Mouse (Mus musculus): ENCODE data around the gene Tead1. TPM values are rescaled to one million over a fixed set of nuclear protein-coding genes. Genes with fewer than 3 reads are reported as not detected.

Gene Tead1
- polyA plus RNA-seq, 1 experiment = 7.2 TPM

DNA sequence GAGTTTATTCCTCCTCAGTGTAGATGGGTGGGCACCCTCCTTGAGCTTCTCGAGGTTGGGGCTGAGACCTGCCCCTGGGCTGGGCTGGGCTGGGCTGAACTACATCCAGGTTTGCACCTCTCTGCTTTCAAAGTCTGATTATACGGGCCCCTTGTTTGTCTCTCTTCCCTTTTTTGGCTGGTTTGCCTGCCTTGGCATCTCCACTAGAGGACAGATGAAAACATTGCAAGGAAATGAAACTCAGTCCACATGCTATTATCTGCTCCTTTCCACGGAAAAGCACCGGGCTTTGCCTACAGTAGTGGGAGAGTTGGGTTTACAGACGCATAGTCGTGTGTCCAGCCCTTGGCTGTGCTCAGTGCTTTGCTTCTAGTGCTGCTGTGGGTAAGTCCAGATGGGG lies 60.1 kb downstream of the Tead1 start:
- WGBS = 26% methylated on average over 6 of the region's 6 CpGs
- H3K27ac ChIP-seq (ENCODE audit: insufficient read depth, low read length) = no peak overlapping the region; the same call in 1 of the 2 replicates
- DNase-seq = peak in 1 of 2 experiments; percentile 45
- TF ChIP-seq POLR2A (IDR thresholded peaks at IDR 0.05; ENCODE audit: borderline replicate concordance, insufficient read depth, low read length) (no peak), CTCF (IDR thresholded peaks at IDR 0.05; ENCODE audit: borderline replicate concordance, insufficient read depth, low read depth, low read length) (no peak)
- no peak overlapping the region for H3K4me3 ChIP-seq (replicated peaks; ENCODE audit: insufficient read depth, low read depth, low read length)
- no peaks in the 10 kb centered on the region for H3K27me3 ChIP-seq (ENCODE audit: control insufficient read depth, insufficient read depth, low read length)
- H3K4me1 ChIP-seq (ENCODE audit: control insufficient read depth, insufficient read depth, low read length) = peaks cover 16% of the 10 kb centered on the region

DNA sequence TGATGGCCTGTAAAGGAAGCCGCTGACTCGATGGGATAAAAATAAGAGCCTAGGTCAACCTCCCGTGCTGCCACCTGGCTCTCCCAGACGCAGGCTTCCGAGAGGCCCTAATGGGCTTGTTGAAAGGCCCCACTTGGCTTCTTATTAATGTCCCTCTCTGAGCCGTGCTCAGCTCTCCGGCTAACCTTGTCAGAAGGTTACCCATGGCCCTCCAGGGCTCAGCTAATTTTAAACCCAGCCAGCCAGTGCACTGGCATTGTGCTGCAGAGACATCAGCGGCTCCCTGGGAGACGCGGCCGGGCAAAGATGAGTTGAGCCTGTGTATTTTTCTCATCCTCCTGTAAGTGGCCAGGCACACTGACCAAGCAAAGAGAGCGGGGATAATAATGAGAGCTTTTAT lies 62.7 kb downstream of the Tead1 start:
- Histone ChIP-seq H3K4me3 (replicated peaks; ENCODE audit: insufficient read depth, low read depth, low read length) (no peak overlapping the region), H3K4me1 (ENCODE audit: control insufficient read depth, insufficient read depth, low read length) (peaks cover 16% of the 10 kb centered on the region), H3K27me3 (ENCODE audit: control insufficient read depth, insufficient read depth, low read length) (no peaks in the 10 kb centered on the region), H3K27ac (ENCODE audit: insufficient read depth, low read length) (no peak overlapping the region)
- DNase-seq = peak; percentile 59 to 60
- no peak for TF ChIP-seq POLR2A (IDR thresholded peaks at IDR 0.05; ENCODE audit: borderline replicate concordance, insufficient read depth, low read length)
- TF ChIP-seq CTCF (IDR thresholded peaks at IDR 0.05; ENCODE audit: borderline replicate concordance, insufficient read depth, low read depth, low read length) = no peak
- WGBS = 30% methylated on average over 12 of the region's 12 CpGs

- Histone ChIP-seq H3K4me1 (ENCODE audit: control insufficient read depth, insufficient read depth, low read length) (peaks cover 12% of the 10 kb centered on the region), H3K27me3 (ENCODE audit: control insufficient read depth, insufficient read depth, low read length) (no peaks in the 10 kb centered on the region), H3K27ac (ENCODE audit: insufficient read depth, low read length) (no peak overlapping the region), H3K4me3 (replicated peaks; ENCODE audit: insufficient read depth, low read depth, low read length) (no peak overlapping the region)
- TF ChIP-seq CTCF (IDR thresholded peaks at IDR 0.05; ENCODE audit: borderline replicate concordance, insufficient read depth, low read depth, low read length) (no peak), POLR2A (IDR thresholded peaks at IDR 0.05; ENCODE audit: borderline replicate concordance, insufficient read depth, low read length) (no peak)
- 97% methylated on average over 7 of the region's 7 CpGs for WGBS
- DNase-seq = no peak
These were observed 63.9 kb downstream of the Tead1 start for GRCm38 (mm10) chr7:112743063-112743462.

DNA sequence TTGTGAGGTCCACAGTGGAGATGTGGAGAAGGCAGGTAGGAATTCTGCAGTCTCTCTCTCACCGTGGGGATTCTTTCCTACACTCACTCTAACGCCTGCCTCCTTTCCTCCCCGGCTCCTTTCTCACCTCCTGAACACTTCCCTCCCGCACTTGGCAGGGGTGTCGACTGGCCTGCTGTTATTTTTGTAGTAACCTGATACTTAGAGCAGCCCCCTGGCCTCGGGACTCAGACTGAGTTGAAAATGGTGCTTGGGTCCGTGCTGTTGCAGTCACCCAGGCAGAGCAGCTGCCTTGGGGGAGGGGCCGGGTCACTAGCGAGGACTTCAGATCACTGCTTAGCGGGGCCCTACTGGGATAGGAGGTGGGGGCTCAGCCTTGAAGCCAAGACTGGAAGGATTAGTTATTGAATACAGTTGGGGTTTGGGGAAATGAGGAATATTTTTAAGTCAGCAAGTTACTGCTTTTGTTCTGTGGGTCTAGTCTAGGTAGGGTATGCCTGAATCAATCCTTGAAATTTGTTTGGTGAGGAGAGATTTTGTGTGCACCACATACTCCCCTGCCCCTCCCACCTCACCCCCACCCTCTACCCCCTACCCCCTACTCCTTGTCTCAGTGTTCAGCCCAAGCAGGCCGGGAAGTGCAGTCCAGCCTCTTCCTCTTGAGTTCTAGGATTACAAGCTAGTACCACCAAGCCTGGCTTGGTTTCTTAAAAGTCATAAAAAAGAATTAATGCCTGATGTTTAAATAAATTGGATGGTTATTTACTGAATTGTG lies 64.7 kb downstream of the Tead1 start:
- DNase-seq = peak in 1 of 2 experiments; percentile 15
- no peak for TF ChIP-seq CTCF (IDR thresholded peaks at IDR 0.05; ENCODE audit: borderline replicate concordance, insufficient read depth, low read depth, low read length)
- H3K27ac ChIP-seq (ENCODE audit: insufficient read depth, low read length) = no peak overlapping the region

DNA sequence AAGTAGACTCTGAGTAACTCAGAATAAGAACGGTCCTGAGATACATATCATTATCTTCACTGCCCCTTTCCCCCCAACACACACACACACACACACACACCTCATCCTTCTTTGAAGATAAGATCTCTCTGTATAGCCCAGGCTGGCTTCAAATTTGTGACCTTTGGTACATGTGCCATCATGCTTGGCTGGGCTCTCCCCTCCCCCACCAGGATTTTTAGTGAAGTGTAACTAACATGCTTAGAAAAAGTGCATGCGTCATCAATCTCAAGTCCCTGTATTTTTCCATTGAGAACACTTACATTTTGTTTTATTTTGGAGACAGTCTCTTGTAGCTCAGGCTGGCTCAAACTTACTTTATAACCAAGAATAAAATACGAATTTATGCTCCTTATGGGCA lies 68.1 kb downstream of the Tead1 start:
- Histone ChIP-seq H3K27me3 (ENCODE audit: control insufficient read depth, insufficient read depth, low read length) (no peaks in the 10 kb centered on the region), H3K4me3 (replicated peaks; ENCODE audit: insufficient read depth, low read depth, low read length) (no peak overlapping the region), H3K27ac (ENCODE audit: insufficient read depth, low read length) (no peak overlapping the region), H3K4me1 (ENCODE audit: control insufficient read depth, insufficient read depth, low read length) (0 out of 2 replicates have a peak, but pooled peaks cover under 1% of the 10 kb centered on the region)
- no peak for DNase-seq
- 84% methylated on average over 3 of the region's 3 CpGs for WGBS
- TF ChIP-seq POLR2A (IDR thresholded peaks at IDR 0.05; ENCODE audit: borderline replicate concordance, insufficient read depth, low read length) (no peak), CTCF (IDR thresholded peaks at IDR 0.05; ENCODE audit: borderline replicate concordance, insufficient read depth, low read depth, low read length) (no peak)

More for the DNA sequence above, 64.7 kb downstream of the Tead1 start:
- peaks cover 12% of the 10 kb centered on the region for H3K4me1 ChIP-seq (ENCODE audit: control insufficient read depth, insufficient read depth, low read length)
- 49% methylated on average over 11 of the region's 11 CpGs for WGBS
- no peaks in the 10 kb centered on the region for H3K27me3 ChIP-seq (ENCODE audit: control insufficient read depth, insufficient read depth, low read length)
- H3K4me3 ChIP-seq (replicated peaks; ENCODE audit: insufficient read depth, low read depth, low read length) = no peak overlapping the region

DNA sequence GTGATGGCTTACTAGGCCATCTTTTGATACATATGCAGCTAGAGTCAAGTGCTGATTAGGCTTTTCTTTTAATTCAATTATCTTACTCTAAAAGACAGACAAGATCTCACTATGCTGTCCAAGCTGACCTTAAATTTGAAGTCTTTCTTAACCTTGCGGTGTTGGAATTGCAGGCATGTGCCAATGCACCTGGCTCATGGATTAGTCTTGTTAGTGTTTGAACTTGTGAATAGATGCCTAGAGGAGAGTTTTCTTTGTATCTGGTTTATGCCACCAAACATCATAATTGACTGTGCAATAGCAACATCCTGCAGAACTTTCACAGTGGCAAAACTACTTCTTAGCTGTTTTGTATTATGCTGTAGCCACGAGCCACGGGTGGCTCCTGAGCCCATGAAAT lies 68.7 kb downstream of the Tead1 start:
- Histone ChIP-seq H3K4me3 (replicated peaks; ENCODE audit: insufficient read depth, low read depth, low read length) (no peak overlapping the region), H3K27ac (ENCODE audit: insufficient read depth, low read length) (no peak overlapping the region), H3K4me1 (ENCODE audit: control insufficient read depth, insufficient read depth, low read length) (no peaks in the 10 kb centered on the region), H3K27me3 (ENCODE audit: control insufficient read depth, insufficient read depth, low read length) (no peaks in the 10 kb centered on the region)
- WGBS = 86% methylated on average over 3 of the region's 3 CpGs
- DNase-seq = no peak
- TF ChIP-seq CTCF (IDR thresholded peaks at IDR 0.05; ENCODE audit: borderline replicate concordance, insufficient read depth, low read depth, low read length) = no peak
- TF ChIP-seq POLR2A (IDR thresholded peaks at IDR 0.05; ENCODE audit: borderline replicate concordance, insufficient read depth, low read length) = no peak

GRCm38 (mm10) chr7:112748327-112748726 lies 69.2 kb downstream of the Tead1 start:
- H3K4me3 ChIP-seq (replicated peaks; ENCODE audit: insufficient read depth, low read depth, low read length) = no peak overlapping the region
- no peaks in the 10 kb centered on the region for H3K4me1 ChIP-seq (ENCODE audit: control insufficient read depth, insufficient read depth, low read length)
- no peaks in the 10 kb centered on the region for H3K27me3 ChIP-seq (ENCODE audit: control insufficient read depth, insufficient read depth, low read length)
- TF ChIP-seq POLR2A (IDR thresholded peaks at IDR 0.05; ENCODE audit: borderline replicate concordance, insufficient read depth, low read length) = no peak
- no peak for TF ChIP-seq CTCF (IDR thresholded peaks at IDR 0.05; ENCODE audit: borderline replicate concordance, insufficient read depth, low read depth, low read length)
- WGBS = 93% methylated on average over 4 of the region's 4 CpGs
- no peak for DNase-seq
- no peak overlapping the region for H3K27ac ChIP-seq (ENCODE audit: insufficient read depth, low read length)

- no peak for TF ChIP-seq CTCF (IDR thresholded peaks at IDR 0.05; ENCODE audit: borderline replicate concordance, insufficient read depth, low read depth, low read length)
- no peak for TF ChIP-seq POLR2A (IDR thresholded peaks at IDR 0.05; ENCODE audit: borderline replicate concordance, insufficient read depth, low read length)
- Histone ChIP-seq H3K4me3 (replicated peaks; ENCODE audit: insufficient read depth, low read depth, low read length) (no peak overlapping the region), H3K4me1 (ENCODE audit: control insufficient read depth, insufficient read depth, low read length) (no peaks in the 10 kb centered on the region), H3K27ac (ENCODE audit: insufficient read depth, low read length) (no peak overlapping the region), H3K27me3 (ENCODE audit: control insufficient read depth, insufficient read depth, low read length) (no peaks in the 10 kb centered on the region)
- DNase-seq = no peak
- WGBS = 96% methylated on average over 9 of the region's 9 CpGs
These were observed 71.0 kb downstream of the Tead1 start for GRCm38 (mm10) chr7:112750101-112750500.
